Mouse (Mus musculus) CH12.LX (cell line): ENCODE results near the gene Gnpnat1. TPM values are rescaled to one million over a fixed set of nuclear protein-coding genes. Genes with fewer than 3 reads are reported as not detected.

Experiments
- DNase-seq: peaks from one replicate; pipeline ENCODE4 v3.0.0-alpha.2; 2013; ENCODE audit errors: extremely low read depth
- H3K27ac ChIP-seq: 2 replicates; pipeline ENCODE4 v1.5.1; 2012; ENCODE audit warnings: low read depth, mild to moderate bottlenecking, control low read depth, moderate library complexity; ENCODE audit not compliant: insufficient read depth
- H3K27me3 ChIP-seq: replicated peaks from 2 replicates; pipeline ENCODE3; 2012; ENCODE audit warnings: inconsistent platforms
- H3K36me3 ChIP-seq, 2 experiments: replicated peaks in 1 of 2; 2 replicates each; pipeline versions ENCODE3 to v1.6.1; 2012; ENCODE audit warnings: inconsistent platforms in 1 of 2, low read length in 1 of 2, mild to moderate bottlenecking in 1 of 2, mixed read lengths in 1 of 2, moderate library complexity in 1 of 2; ENCODE audit not compliant: control insufficient read depth in 1 of 2, insufficient read depth in 1 of 2
- H3K4me1 ChIP-seq, 2 experiments: 2 replicates each; pipeline ENCODE4 v1.6.1; 2012; ENCODE audit warnings: inconsistent platforms in 1 of 2, moderate library complexity in 1 of 2; ENCODE audit not compliant: insufficient read depth in 2 of 2, control insufficient read depth in 1 of 2
- H3K4me2 ChIP-seq: 2 replicates; pipeline ENCODE4 v1.6.1; 2012; ENCODE audit warnings: low read depth, mild to moderate bottlenecking, control low read depth; ENCODE audit not compliant: poor library complexity, insufficient read depth, severe bottlenecking
- H3K4me3 ChIP-seq, 3 experiments: fragments of 150-350 bp in 1 of 3; sonication (generic) in 1 of 3; replicated peaks in 1 of 3; 2 replicates each; pipeline versions ENCODE3 to v1.5.1; 2011 to 2012; ENCODE audit warnings: low read depth in 2 of 3, low read length in 2 of 3, mild to moderate bottlenecking in 2 of 3, moderate library complexity in 2 of 3, control low read depth in 1 of 3, improper control_type of control experiment in 1 of 3, inconsistent platforms in 1 of 3, mixed read lengths in 1 of 3; ENCODE audit not compliant: poor library complexity in 1 of 3
- H3K79me2 ChIP-seq: replicated peaks from 2 replicates; pipeline ENCODE4 v1.6.1; 2012; ENCODE audit warnings: mild to moderate bottlenecking, moderate library complexity; ENCODE audit not compliant: control insufficient read depth, poor library complexity, insufficient read depth, severe bottlenecking; ENCODE audit errors: extremely low read depth
- H3K9ac ChIP-seq: 2 replicates; pipeline ENCODE4 v1.6.1; 2012; ENCODE audit warnings: low read depth, mild to moderate bottlenecking, control low read depth, moderate library complexity; ENCODE audit not compliant: insufficient read depth
- H3K9me3 ChIP-seq: replicated peaks from 2 replicates; pipeline ENCODE3; 2012; ENCODE audit warnings: low read length, inconsistent platforms, mixed read lengths
- BHLHE40 ChIP-seq: IDR thresholded peaks from 2 replicates; pipeline ENCODE4 v1.6.1; 2011; ENCODE audit warnings: mild to moderate bottlenecking, low read depth, low read length, improper control_type of control experiment
- CHD1 ChIP-seq: IDR thresholded peaks from 2 replicates; pipeline ENCODE4 v1.6.1; 2012; ENCODE audit warnings: low read depth, low read length, improper control_type of control experiment, inconsistent platforms
- CHD2 ChIP-seq: IDR thresholded peaks from 2 replicates; pipeline ENCODE4 v1.6.1; 2011; ENCODE audit warnings: low read length, improper control_type of control experiment
- ELF1 ChIP-seq: IDR thresholded peaks from 2 replicates; pipeline ENCODE4 v1.6.1; 2014; ENCODE audit warnings: low read depth, mild to moderate bottlenecking, inconsistent platforms, low read length, improper control_type of control experiment
- HCFC1 ChIP-seq: IDR thresholded peaks from 2 replicates; pipeline ENCODE4 v1.6.1; 2012; ENCODE audit warnings: low read depth, mild to moderate bottlenecking, inconsistent platforms, low read length, improper control_type of control experiment
- JUN ChIP-seq: IDR thresholded peaks from 2 replicates; pipeline ENCODE4 v1.6.1; 2011; ENCODE audit warnings: low read depth, mild to moderate bottlenecking, low read length, improper control_type of control experiment, moderate library complexity; ENCODE audit not compliant: insufficient read depth
- MAFK ChIP-seq: IDR thresholded peaks from 2 replicates; pipeline ENCODE4 v1.6.1; 2011; ENCODE audit warnings: low read length, improper control_type of control experiment; ENCODE audit not compliant: insufficient replicate concordance
- MAZ ChIP-seq: IDR thresholded peaks from 2 replicates; pipeline ENCODE4 v1.6.1; 2012; ENCODE audit warnings: low read depth, mild to moderate bottlenecking, inconsistent platforms, low read length, improper control_type of control experiment, moderate library complexity
- MYC ChIP-seq: IDR thresholded peaks from 2 replicates; pipeline ENCODE4 v1.6.1; 2011; ENCODE audit warnings: low read depth, mild to moderate bottlenecking, improper control_type of control experiment, low read length
- NELFE ChIP-seq: IDR thresholded peaks from 2 replicates; pipeline ENCODE4 v1.6.1; 2011; ENCODE audit warnings: low read depth, low read length, improper control_type of control experiment
- PAX5 ChIP-seq: IDR thresholded peaks from 2 replicates; pipeline ENCODE4 v1.6.1; 2012; ENCODE audit warnings: low read length, inconsistent platforms, mixed read lengths
- POLR2AphosphoS2 ChIP-seq: IDR thresholded peaks from 2 replicates; pipeline ENCODE4 v1.6.1; 2011; ENCODE audit warnings: low read depth, low read length, improper control_type of control experiment
- SMC3 ChIP-seq: IDR thresholded peaks from 2 replicates; pipeline ENCODE4 v1.6.1; 2011; ENCODE audit warnings: low read depth, low read length, improper control_type of control experiment
- TCF12 ChIP-seq: IDR thresholded peaks from 2 replicates; pipeline ENCODE4 v1.6.1; 2014; ENCODE audit warnings: low read depth, mild to moderate bottlenecking, inconsistent platforms, low read length, improper control_type of control experiment
- ZC3H11A ChIP-seq: IDR thresholded peaks from 2 replicates; pipeline ENCODE4 v1.6.1; 2012; ENCODE audit warnings: low read depth, mild to moderate bottlenecking, inconsistent platforms, low read length, improper control_type of control experiment
- ZMIZ1 ChIP-seq: IDR thresholded peaks from 2 replicates; pipeline ENCODE4 v1.6.1; 2012; ENCODE audit warnings: low read depth, mild to moderate bottlenecking, inconsistent platforms, low read length, improper control_type of control experiment
- ZNF384 ChIP-seq: IDR thresholded peaks from 2 replicates; pipeline ENCODE4 v1.6.1; 2012; ENCODE audit warnings: low read depth, low read length, improper control_type of control experiment, inconsistent platforms
- dilution Hi-C: fragments of 300-500 bp; cut with MboI; formaldehyde crosslinking; loops from 2 replicates; pipeline ENCODE4 v1.14.3; 2020; ENCODE audit warnings: low sequenced_read_pairs; ENCODE audit not compliant: extremely low pct_unique_long_range_greater_than_20kb, extremely low pct_ligation_motif_present
- in situ Hi-C: fragments of 300-500 bp; cut with MboI; formaldehyde crosslinking; loops from 3 replicates; pipeline ENCODE4 v1.14.3; 2019; ENCODE audit warnings: low sequenced_read_pairs, low pct_ligation_motif_present, low pct_unique_long_range_greater_than_20kb, mixed read lengths
- polyA plus RNA-seq: library from polyadenylated mRNA; unstranded; fragments of >175 nt; gene quantifications from 2 replicates; pipeline ENCODE4 v1.2.1, GENCODE M21; 2012; ENCODE audit warnings: low read depth; ENCODE audit not compliant: insufficient read length
- total RNA-seq, 2 experiments: library from RNA; depleted of rRNA; stranded (reverse); fragments of 300-350 nt in 1 of 2; fragments of >200 nt in 1 of 2; gene quantifications; 2 replicates each; pipeline ENCODE4 v1.2.3; 2012 to 2014

Gene Gnpnat1
- total and polyA plus RNA-seq, 3 experiments: 28.6 to 82.9 (median 42.8) TPM

- TF ChIP-seq MYC (no peak), TCF12 (no peak), MAFK (no peak), BHLHE40 (no peak), CHD1 (no peak), ZC3H11A (no peak), ZMIZ1 (no peak), CHD2 (no peak), POLR2AphosphoS2 (no peak), ELF1 (no peak), HCFC1 (no peak), JUN (no peak), NELFE (no peak), ZNF384 (no peak), SMC3 (no peak), PAX5 (no peak)
- Histone ChIP-seq H3K79me2 (no peaks in the 10 kb centered on the region), H3K4me1 (no peaks in the 10 kb centered on the region; a peak in 1 of 4 replicates), H3K36me3 (no peaks in the 10 kb centered on the region), H3K27ac (no peak overlapping the region), H3K9ac (no peak overlapping the region), H3K4me2 (no peak overlapping the region), H3K4me3 (no peak overlapping the region), H3K9me3 (no peaks in the 10 kb centered on the region), H3K27me3 (no peaks in the 10 kb centered on the region)
- in situ Hi-C loops: no loop called here
- no peak for DNase-seq
- dilution Hi-C loops: no loop called here
These were observed 40.7 kb upstream of the Gnpnat1 start for GRCm38 (mm10) chr14:45445445-45445844.

DNA sequence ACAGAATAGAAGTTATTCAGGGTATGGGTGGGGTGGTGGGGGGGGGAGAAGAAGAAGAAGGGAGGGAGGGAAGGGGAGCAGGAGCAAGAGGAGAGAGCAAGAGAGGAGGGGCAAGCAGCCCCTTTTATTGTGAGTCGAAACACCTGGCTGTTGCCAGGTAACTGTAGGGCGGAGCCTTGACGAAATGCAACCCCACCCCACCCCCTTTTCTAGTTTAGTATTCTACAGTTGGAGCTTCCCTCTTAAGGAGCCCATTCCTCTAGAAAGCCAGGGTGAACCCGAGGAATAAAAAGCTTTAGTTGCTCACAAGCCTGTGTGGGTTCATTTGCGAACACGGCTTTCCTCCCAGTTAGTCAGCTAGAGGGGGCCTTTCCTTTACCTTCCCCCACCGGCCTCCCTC, 40.2 kb upstream of the Gnpnat1 start:
- Histone ChIP-seq H3K9ac (no peak overlapping the region), H3K9me3 (no peaks in the 10 kb centered on the region), H3K4me3 (no peak overlapping the region), H3K4me1 (no peaks in the 10 kb centered on the region; a peak in 1 of 4 replicates), H3K27ac (no peak overlapping the region), H3K36me3 (no peaks in the 10 kb centered on the region), H3K79me2 (no peaks in the 10 kb centered on the region), H3K27me3 (no peaks in the 10 kb centered on the region), H3K4me2 (no peak overlapping the region)
- dilution Hi-C loops: no loop called here
- DNase-seq: no peak
- TF ChIP-seq HCFC1 (no peak), MAZ (no peak)
- in situ Hi-C loops: no loop called here
